Mouse (Mus musculus) embryonic facial prominence, embryonic 11.5 days (tissue): Measurements from ENCODE around the gene Inpp4b. TPM values are rescaled to one million over a fixed set of nuclear protein-coding genes. Genes with fewer than 3 reads are reported as not detected.
A peak's percentile ranks its signal among the peaks of the same experiment; 100 is the strongest.

Source experiments
- ATAC-seq: fragments of 200-750 bp; cut with Nextera tagmentation; replicated peaks from 2 replicates; pipeline ENCODE4 v1.8.0; 2017; ENCODE audit warnings: low read depth; ENCODE audit not compliant: insufficient number of reproducible peaks, low FRiP score, low TSS enrichment
- DNase-seq: peaks from one replicate; pipeline ENCODE4 v3.0.0-alpha.2; 2015; ENCODE audit warnings: low spot score
- H3K27ac ChIP-seq: fragments of 300-500 bp; sonication (generic); replicated peaks from 2 replicates; pipeline ENCODE4 v1.5.1; 2014; ENCODE audit warnings: mild to moderate bottlenecking, low read depth, low read length, control low read depth
- H3K27me3 ChIP-seq: fragments of 300-500 bp; sonication (generic); 2 replicates; pipeline ENCODE4 v1.6.1; 2014; ENCODE audit warnings: mild to moderate bottlenecking, low read length, moderate library complexity, mixed read lengths; ENCODE audit not compliant: control insufficient read depth, insufficient read depth
- H3K36me3 ChIP-seq: fragments of 300-500 bp; sonication (generic); replicated peaks from 2 replicates; pipeline ENCODE4 v1.6.1; 2014; ENCODE audit warnings: low read depth, mild to moderate bottlenecking, low read length, moderate library complexity, mixed read lengths; ENCODE audit not compliant: control insufficient read depth, insufficient read depth
- H3K4me1 ChIP-seq: fragments of 300-500 bp; sonication (generic); 2 replicates; pipeline ENCODE4 v1.6.1; 2014; ENCODE audit warnings: low read length, mixed read lengths; ENCODE audit not compliant: control insufficient read depth, insufficient read depth
- H3K4me2 ChIP-seq: fragments of 300-500 bp; sonication (generic); 2 replicates; pipeline ENCODE4 v1.6.1; 2014; ENCODE audit warnings: low read depth, mild to moderate bottlenecking, control low read depth, low read length, moderate library complexity
- H3K4me3 ChIP-seq: fragments of 300-500 bp; sonication (generic); 2 replicates; pipeline ENCODE4 v1.5.1; 2014; ENCODE audit warnings: low read depth, low read length, control low read depth
- H3K9ac ChIP-seq: fragments of 300-500 bp; sonication (generic); replicated peaks from 2 replicates; pipeline ENCODE4 v1.6.1; 2014; ENCODE audit warnings: mild to moderate bottlenecking, control low read depth, low read length
- H3K9me3 ChIP-seq: fragments of 300-500 bp; sonication (generic); replicated peaks from 2 replicates; pipeline ENCODE4 v1.6.1; 2016; ENCODE audit warnings: mild to moderate bottlenecking, low read length, inconsistent platforms, mixed read lengths; ENCODE audit not compliant: control insufficient read depth
- WGBS: fragments of 180-500 bp; shearing (Covaris S2); extraction: QIAGEN DNeasy Blood & Tissue Kit; methylation state at CpG from one replicate; pipeline ENCODE4 v1.1.7; 2014; 5-methylcytosine and 5-hydroxymethylcytosine counted together
- polyA plus RNA-seq: library from polyadenylated mRNA; unstranded; fragments of >200 nt; fragmentation: Nextera tagmentation; extraction: Ambion mirVana; gene quantifications from 2 replicates; pipeline ENCODE4 v1.2.1, GENCODE M21; 2014

Inpp4b gene
- polyA plus RNA-seq, 1 experiment from 2014 or later = 7.8 TPM

GRCm38 (mm10) chr8:81776516-81777237 lies 434.3 kb downstream of the Inpp4b start:
- DNase-seq (peak; percentile 74), ATAC-seq (peak; percentile 69; the same call in 1 of the 2 replicates)
- no peak overlapping the region for H3K4me3 ChIP-seq
- no peaks in the 10 kb centered on the region for H3K27me3 ChIP-seq
- no peak overlapping the region for H3K9ac ChIP-seq
- H3K27ac ChIP-seq = no peak overlapping the region
- no peaks in the 10 kb centered on the region for H3K4me1 ChIP-seq
- H3K4me2 ChIP-seq = no peak overlapping the region
- WGBS = 39% methylated on average over 4 of the region's 4 CpGs
- H3K9me3 ChIP-seq = no peaks in the 10 kb centered on the region
- no peaks in the 10 kb centered on the region for H3K36me3 ChIP-seq

GRCm38 (mm10) chr8:81777704-81778103 lies 435.3 kb downstream of the Inpp4b start:
- Histone ChIP-seq H3K27me3 (no peaks in the 10 kb centered on the region), H3K4me2 (no peak overlapping the region), H3K36me3 (no peaks in the 10 kb centered on the region), H3K9me3 (no peaks in the 10 kb centered on the region), H3K4me3 (no peak overlapping the region), H3K9ac (no peak overlapping the region), H3K27ac (no peak overlapping the region), H3K4me1 (no peaks in the 10 kb centered on the region)
- WGBS = 87% methylated on average over 1 of the region's 1 CpGs
- ATAC-seq (no peak), DNase-seq (no peak)

GRCm38 (mm10) chr8:81779440-81779839 lies 437.1 kb downstream of the Inpp4b start:
- DNase-seq (no peak), ATAC-seq (no peak)
- no peak overlapping the region for H3K4me3 ChIP-seq
- H3K4me2 ChIP-seq = no peak overlapping the region
- H3K4me1 ChIP-seq = no peaks in the 10 kb centered on the region
- H3K9me3 ChIP-seq = no peaks in the 10 kb centered on the region
- 79% methylated on average over 5 of the region's 5 CpGs for WGBS
- H3K27ac ChIP-seq = no peak overlapping the region
- no peaks in the 10 kb centered on the region for H3K36me3 ChIP-seq
- H3K27me3 ChIP-seq = no peaks in the 10 kb centered on the region
- H3K9ac ChIP-seq = no peak overlapping the region

- Histone ChIP-seq H3K4me3 (no peak overlapping the region), H3K9me3 (no peaks in the 10 kb centered on the region), H3K4me1 (no peaks in the 10 kb centered on the region), H3K36me3 (no peaks in the 10 kb centered on the region), H3K27ac (no peak overlapping the region), H3K27me3 (no peaks in the 10 kb centered on the region), H3K4me2 (no peak overlapping the region), H3K9ac (no peak overlapping the region)
- DNase-seq (no peak), ATAC-seq (no peak)
- WGBS = 93% methylated on average over 6 of the region's 6 CpGs
These were observed 437.8 kb downstream of the Inpp4b start for GRCm38 (mm10) chr8:81780166-81780565.

GRCm38 (mm10) chr8:81780921-81781675 lies 438.7 kb downstream of the Inpp4b start:
- Histone ChIP-seq H3K4me2 (no peak overlapping the region), H3K9me3 (no peaks in the 10 kb centered on the region), H3K36me3 (no peaks in the 10 kb centered on the region), H3K27me3 (no peaks in the 10 kb centered on the region), H3K4me1 (no peaks in the 10 kb centered on the region; the same call in 1 of the 2 replicates), H3K27ac (no peak overlapping the region), H3K4me3 (no peak overlapping the region), H3K9ac (no peak overlapping the region)
- WGBS = 88% methylated on average over 2 of the region's 2 CpGs
- DNase-seq (no peak), ATAC-seq (no peak)

GRCm38 (mm10) chr8:81782781-81783180 lies 440.4 kb downstream of the Inpp4b start:
- 89% methylated on average over 4 of the region's 4 CpGs for WGBS
- DNase-seq = no peak

GRCm38 (mm10) chr8:81784775-81785174 lies 442.4 kb downstream of the Inpp4b start:
- no peaks in the 10 kb centered on the region for H3K9me3 ChIP-seq
- no peak overlapping the region for H3K4me3 ChIP-seq
- no peak for ATAC-seq
- H3K27me3 ChIP-seq = no peaks in the 10 kb centered on the region
- no peak for DNase-seq
- 90% methylated on average over 3 of the region's 3 CpGs for WGBS
- no peak overlapping the region for H3K9ac ChIP-seq
- H3K36me3 ChIP-seq = no peaks in the 10 kb centered on the region
- no peaks in the 10 kb centered on the region; the same call in 1 of the 2 replicates for H3K4me1 ChIP-seq
- H3K27ac ChIP-seq = no peak overlapping the region
- H3K4me2 ChIP-seq = no peak overlapping the region

More at GRCm38 (mm10) chr8:81782781-81783180, 440.4 kb downstream of the Inpp4b start:
- no peak overlapping the region for H3K4me2 ChIP-seq
- H3K27me3 ChIP-seq = no peaks in the 10 kb centered on the region
- no peak for ATAC-seq
- no peak overlapping the region for H3K4me3 ChIP-seq
- no peak overlapping the region for H3K27ac ChIP-seq
- no peaks in the 10 kb centered on the region for H3K36me3 ChIP-seq
- no peaks in the 10 kb centered on the region; the same call in 1 of the 2 replicates for H3K4me1 ChIP-seq
- no peaks in the 10 kb centered on the region for H3K9me3 ChIP-seq
- H3K9ac ChIP-seq = no peak overlapping the region

GRCm38 (mm10) chr8:81788498-81788897 lies 446.1 kb downstream of the Inpp4b start:
- no peak for ATAC-seq
- WGBS = 71% methylated on average over 2 of the region's 2 CpGs
- Histone ChIP-seq H3K9me3 (no peaks in the 10 kb centered on the region), H3K27me3 (no peaks in the 10 kb centered on the region), H3K9ac (no peak overlapping the region), H3K4me1 (no peaks in the 10 kb centered on the region; the same call in 1 of the 2 replicates), H3K4me3 (no peak overlapping the region), H3K27ac (no peak overlapping the region), H3K4me2 (no peak overlapping the region), H3K36me3 (no peaks in the 10 kb centered on the region)
- no peak for DNase-seq
